Mouse (Mus musculus) MEL (cell line): Measurements from ENCODE around the gene Arrb1. TPM values are rescaled to one million over a fixed set of nuclear protein-coding genes. Genes with fewer than 3 reads are reported as not detected.
A peak's percentile ranks its signal among the peaks of the same experiment; 100 is the strongest.

Experiments
- DNase-seq: peaks from one replicate; pipeline ENCODE4 v3.0.0; 2011; ENCODE audit warnings: low read depth, low spot score
- H3K27ac ChIP-seq: 2 replicates; pipeline ENCODE4 v1.5.1; 2012; ENCODE audit warnings: low read depth, mild to moderate bottlenecking, control low read depth, low read length, moderate library complexity; ENCODE audit not compliant: control insufficient read depth
- H3K27me3 ChIP-seq, 2 experiments: fragments of 150-350 bp in 1 of 2; sonication (generic) in 1 of 2; 2 replicates each; pipeline ENCODE4 v1.6.1; 2012; ENCODE audit warnings: low read length in 2 of 2, mild to moderate bottlenecking in 2 of 2, improper control_type of control experiment in 1 of 2, moderate library complexity in 1 of 2; ENCODE audit not compliant: insufficient read depth in 2 of 2, control insufficient read depth in 1 of 2
- H3K36me3 ChIP-seq, 2 experiments: 2 replicates each; pipeline ENCODE4 v1.6.1; 2012 to 2014; ENCODE audit warnings: low read length in 2 of 2, improper control_type of control experiment in 1 of 2, inconsistent platforms in 1 of 2, mild to moderate bottlenecking in 1 of 2; ENCODE audit not compliant: insufficient read depth in 2 of 2, control insufficient read depth in 1 of 2
- H3K4me1 ChIP-seq, 2 experiments: fragments of 150-350 bp in 1 of 2; sonication (generic) in 1 of 2; 2 replicates each; pipeline ENCODE4 v1.6.1; 2012; ENCODE audit warnings: low read length in 2 of 2, improper control_type of control experiment in 1 of 2, mild to moderate bottlenecking in 1 of 2; ENCODE audit not compliant: insufficient read depth in 2 of 2, control insufficient read depth in 1 of 2
- H3K4me3 ChIP-seq, 2 experiments: fragments of 150-350 bp in 1 of 2; sonication (generic) in 1 of 2; 2 replicates each; pipeline ENCODE4 v1.5.1; 2012; ENCODE audit warnings: low read depth in 2 of 2, low read length in 2 of 2, mild to moderate bottlenecking in 2 of 2, moderate library complexity in 2 of 2, control low read depth in 1 of 2, improper control_type of control experiment in 1 of 2; ENCODE audit not compliant: control insufficient read depth in 1 of 2, insufficient read depth in 1 of 2
- H3K79me2 ChIP-seq: 2 replicates; pipeline ENCODE4 v1.6.1; 2012; ENCODE audit warnings: mild to moderate bottlenecking, low read length, moderate library complexity; ENCODE audit not compliant: control insufficient read depth, poor library complexity, insufficient read depth
- H3K9ac ChIP-seq: 2 replicates; pipeline ENCODE4 v1.6.1; 2012; ENCODE audit warnings: low read depth, mild to moderate bottlenecking, control low read depth, low read length, moderate library complexity; ENCODE audit not compliant: control insufficient read depth, poor library complexity, severe bottlenecking
- H3K9me3 ChIP-seq: fragments of 150-350 bp; sonication (generic); replicated peaks from 2 replicates; pipeline ENCODE4 v1.6.1; 2012; ENCODE audit warnings: mild to moderate bottlenecking, low read length, improper control_type of control experiment, moderate library complexity; ENCODE audit not compliant: insufficient read depth
- CHD1 ChIP-seq: IDR thresholded peaks from 2 replicates; pipeline ENCODE4 v1.6.1; 2012; ENCODE audit warnings: low read depth, mild to moderate bottlenecking, inconsistent platforms, low read length, improper control_type of control experiment
- CHD2 ChIP-seq: IDR thresholded peaks from 2 replicates; pipeline ENCODE4 v1.6.1; 2011; ENCODE audit warnings: low read length, improper control_type of control experiment
- E2F4 ChIP-seq: IDR thresholded peaks from 2 replicates; pipeline ENCODE4 v1.6.1; 2011; ENCODE audit warnings: low read depth, low read length, improper control_type of control experiment, borderline replicate concordance
- GABPA ChIP-seq: IDR thresholded peaks from 2 replicates; pipeline ENCODE4 v1.6.1; 2012; ENCODE audit warnings: low read depth, mild to moderate bottlenecking, inconsistent platforms, low read length, improper control_type of control experiment, moderate library complexity
- JUND ChIP-seq: IDR thresholded peaks from 2 replicates; pipeline ENCODE4 v1.6.1; 2011; ENCODE audit warnings: low read depth, mild to moderate bottlenecking, improper control_type of control experiment, low read length
- KAT2A ChIP-seq: conservative IDR thresholded peaks from 2 replicates; pipeline ENCODE4 v1.6.1; 2012; ENCODE audit warnings: low read depth, low read length, improper control_type of control experiment, inconsistent platforms
- MAX ChIP-seq: IDR thresholded peaks from 2 replicates; pipeline ENCODE4 v1.6.1; 2011; ENCODE audit warnings: low read length, improper control_type of control experiment
- MAZ ChIP-seq: IDR thresholded peaks from 2 replicates; pipeline ENCODE4 v1.6.1; 2012; ENCODE audit warnings: low read depth, mild to moderate bottlenecking, inconsistent platforms, low read length, improper control_type of control experiment
- MYC ChIP-seq: IDR thresholded peaks from 2 replicates; pipeline ENCODE4 v1.6.1; 2011; ENCODE audit warnings: low read depth, mild to moderate bottlenecking, low read length, improper control_type of control experiment, moderate library complexity
- NRF1 ChIP-seq: IDR thresholded peaks from 2 replicates; pipeline ENCODE4 v1.6.1; 2014; ENCODE audit warnings: low read depth, mild to moderate bottlenecking, inconsistent platforms, low read length, improper control_type of control experiment, moderate library complexity; ENCODE audit not compliant: poor library complexity, insufficient read depth, severe bottlenecking
- POLR2A ChIP-seq, 2 experiments: IDR thresholded peaks; 2 replicates each; pipeline ENCODE4 v1.6.1; 2011 to 2012; ENCODE audit warnings: low read length in 2 of 2, mild to moderate bottlenecking in 2 of 2, control low read depth in 1 of 2, improper control_type of control experiment in 1 of 2, low read depth in 1 of 2, moderate library complexity in 1 of 2; ENCODE audit not compliant: control insufficient read depth in 1 of 2, insufficient read depth in 1 of 2, poor library complexity in 1 of 2
- RAD21 ChIP-seq: IDR thresholded peaks from 2 replicates; pipeline ENCODE4 v1.6.1; 2011; ENCODE audit warnings: mild to moderate bottlenecking, low read depth, low read length, improper control_type of control experiment
- RCOR1 ChIP-seq: IDR thresholded peaks from 2 replicates; pipeline ENCODE4 v1.6.1; 2012; ENCODE audit warnings: low read depth, mild to moderate bottlenecking, inconsistent platforms, low read length, improper control_type of control experiment
- SIN3A ChIP-seq: IDR thresholded peaks from 2 replicates; pipeline ENCODE4 v1.6.1; 2012; ENCODE audit warnings: low read length, improper control_type of control experiment, inconsistent platforms
- SMC3 ChIP-seq: IDR thresholded peaks from 2 replicates; pipeline ENCODE4 v1.6.1; 2011; ENCODE audit warnings: low read depth, low read length, improper control_type of control experiment
- TCF12 ChIP-seq: IDR thresholded peaks from 2 replicates; pipeline ENCODE4 v1.6.1; 2014; ENCODE audit warnings: low read depth, mild to moderate bottlenecking, inconsistent platforms, low read length, improper control_type of control experiment, moderate library complexity
- UBTF ChIP-seq: IDR thresholded peaks from 2 replicates; pipeline ENCODE4 v1.6.1; 2012; ENCODE audit warnings: low read depth, mild to moderate bottlenecking, inconsistent platforms, low read length, improper control_type of control experiment, moderate library complexity, borderline replicate concordance; ENCODE audit not compliant: insufficient read depth
- USF2 ChIP-seq, 2 experiments: IDR thresholded peaks; 2 replicates each; pipeline ENCODE4 v1.6.1; 2011 to 2012; ENCODE audit warnings: improper control_type of control experiment in 2 of 2, low read length in 2 of 2, borderline replicate concordance in 1 of 2, inconsistent platforms in 1 of 2, low read depth in 1 of 2, mild to moderate bottlenecking in 1 of 2; ENCODE audit not compliant: insufficient read depth in 1 of 2
- ZC3H11A ChIP-seq: IDR thresholded peaks from 2 replicates; pipeline ENCODE4 v1.6.1; 2012; ENCODE audit warnings: low read depth, mild to moderate bottlenecking, inconsistent platforms, low read length, improper control_type of control experiment
- ZKSCAN1 ChIP-seq: IDR thresholded peaks from 2 replicates; pipeline ENCODE4 v1.6.1; 2012; ENCODE audit warnings: low read depth, mild to moderate bottlenecking, inconsistent platforms, low read length, improper control_type of control experiment, moderate library complexity
- polyA plus RNA-seq, 2 experiments: library from polyadenylated mRNA; stranded (reverse) in 1 of 2; unstranded in 1 of 2; fragments of >175 nt in 1 of 2; fragments of >200 nt in 1 of 2; gene quantifications; 2 replicates each; pipeline versions ENCODE4 v1.2.1 to v1.2.4; 2012; ENCODE audit warnings: low replicate concordance in 2 of 2, low read depth in 1 of 2; ENCODE audit not compliant: insufficient read length in 2 of 2, insufficient read depth in 1 of 2, missing spikeins in 1 of 2
- total RNA-seq: library from RNA; depleted of rRNA; stranded (reverse); fragments of 300-350 nt; gene quantifications from 2 replicates; pipeline ENCODE4 v1.2.3, GENCODE M21; 2012

Arrb1 gene
- total and polyA plus RNA-seq, 3 experiments = 27.0 to 67.7 (median 62.7) TPM

- TF ChIP-seq NRF1 (peak; percentile 35; the same call in 1 of the 2 replicates), GABPA (0 out of 2 replicates have a peak, but pooled peaks have one; percentile 28), MYC (no peak), RCOR1 (peak; percentile 43; the same call in 1 of the 2 replicates), CHD1 (no peak)
Observed at GRCm38 (mm10) chr7:99534901-99535735, at the start of gene Arrb1 (continued).

DNA sequence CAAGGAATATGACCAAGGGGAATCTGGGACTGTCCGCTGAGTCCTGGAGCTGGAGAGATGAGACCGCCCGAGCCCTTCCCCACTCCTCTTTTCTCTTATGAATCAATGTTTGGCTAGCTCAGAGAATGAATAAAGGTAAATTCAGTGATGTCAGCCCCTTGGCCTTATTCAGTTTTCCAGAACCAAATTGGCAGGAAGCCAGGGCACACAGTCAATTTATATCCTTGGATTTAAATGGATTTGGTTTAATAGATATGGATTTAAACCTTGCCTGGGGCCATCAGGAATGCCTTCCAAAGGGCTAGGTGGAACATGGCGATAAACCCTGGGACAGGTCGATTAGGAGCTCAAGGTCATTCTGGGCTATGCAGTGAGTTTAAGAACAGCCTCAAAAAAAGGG is 45.6 kb upstream of the Arrb1 start:
- H3K79me2 ChIP-seq = no peaks in the 10 kb centered on the region
- H3K36me3 ChIP-seq = no peaks in the 10 kb centered on the region
- TF ChIP-seq MAZ = no peak
- no peak for TF ChIP-seq MAX
- no peak for TF ChIP-seq CHD1
- TF ChIP-seq POLR2A (IDR thresholded peaks at IDR 0.05; ENCODE audit: control insufficient read depth in 1 of 2, insufficient read depth in 1 of 2, low read depth in 1 of 2, low read length in 2 of 2, poor library complexity in 1 of 2) = no peak
- TF ChIP-seq JUND = no peak
- no peak for TF ChIP-seq UBTF
- no peak for TF ChIP-seq KAT2A
- TF ChIP-seq MYC = no peak
- TF ChIP-seq SMC3 = no peak
- TF ChIP-seq TCF12 = no peak
- TF ChIP-seq SIN3A = no peak
- no peak for TF ChIP-seq ZKSCAN1
- no peak for TF ChIP-seq E2F4
- no peak for TF ChIP-seq USF2 (IDR thresholded peaks at IDR 0.05; ENCODE audit: borderline replicate concordance in 1 of 2, insufficient read depth in 1 of 2, low read depth in 1 of 2, low read length in 2 of 2)
- no peak for TF ChIP-seq CHD2
- no peak for TF ChIP-seq ZC3H11A
- no peak for TF ChIP-seq RAD21
- TF ChIP-seq, all 39 proteins: peak for 0
- Histone ChIP-seq H3K9ac (no peak overlapping the region), H3K9me3 (no peaks in the 10 kb centered on the region), H3K27ac (no peak overlapping the region), H3K4me3 (no peak overlapping the region), H3K27me3 (peaks cover 0 to 3% of the 10 kb centered on the region in 2 experiments; a peak in 1 of 4 replicates), H3K4me1 (no peaks in the 10 kb centered on the region)
- DNase-seq = no peak
